Mouse (Mus musculus) G1E (cell line): Measurements from ENCODE around the gene Ccdc62.

Experiments used
- CTCF ChIP-seq: IDR thresholded peaks from 2 replicates; pipeline ENCODE4 v1.5.1; 2012; ENCODE audit warnings: low read depth, low read length, inconsistent platforms, mixed read lengths
- GATA1 ChIP-seq: IDR thresholded peaks from 2 replicates; pipeline ENCODE4 v1.6.1; 2012; ENCODE audit warnings: borderline replicate concordance, low read length, inconsistent platforms, mixed read lengths
- GATA2 ChIP-seq: IDR thresholded peaks from 2 replicates; pipeline ENCODE4 v1.6.1; 2012; ENCODE audit warnings: low read depth, low read length, inconsistent platforms, borderline replicate concordance
- POLR2AphosphoS5 ChIP-seq: IDR thresholded peaks from 2 replicates; pipeline ENCODE4 v1.6.1; 2012; ENCODE audit warnings: low read depth, low read length, inconsistent platforms; ENCODE audit not compliant: insufficient replicate concordance

DNA sequence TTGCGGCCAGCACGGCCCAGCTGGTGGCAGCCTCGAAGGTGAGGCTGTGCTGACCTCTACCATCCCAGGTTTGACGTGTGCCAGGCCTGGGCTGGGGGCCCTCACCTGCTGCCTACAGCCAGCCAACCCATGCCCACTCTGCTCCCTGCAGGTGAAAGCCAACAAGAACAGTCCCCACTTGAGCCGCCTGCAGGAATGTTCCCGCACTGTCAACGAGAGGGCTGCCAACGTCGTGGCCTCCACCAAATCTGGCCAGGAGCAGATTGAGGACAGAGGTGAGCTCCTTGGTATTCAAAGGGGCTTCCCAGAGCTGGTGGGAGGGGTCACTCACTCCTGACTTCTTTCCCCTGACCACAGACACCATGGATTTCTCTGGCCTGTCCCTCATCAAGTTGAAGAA, 70.8 kb downstream of the Ccdc62 start:
- TF ChIP-seq CTCF (no peak), GATA2 (no peak), POLR2AphosphoS5 (no peak), GATA1 (no peak)
